Mouse (Mus musculus) kidney, postnatal 10 days (tissue): Measurements from ENCODE around the gene Def6.

Experiments
- DNase-seq: peaks from one replicate; pipeline ENCODE4 v3.0.0; 2021; ENCODE audit warnings: mixed read lengths

Gene Def6

DNA sequence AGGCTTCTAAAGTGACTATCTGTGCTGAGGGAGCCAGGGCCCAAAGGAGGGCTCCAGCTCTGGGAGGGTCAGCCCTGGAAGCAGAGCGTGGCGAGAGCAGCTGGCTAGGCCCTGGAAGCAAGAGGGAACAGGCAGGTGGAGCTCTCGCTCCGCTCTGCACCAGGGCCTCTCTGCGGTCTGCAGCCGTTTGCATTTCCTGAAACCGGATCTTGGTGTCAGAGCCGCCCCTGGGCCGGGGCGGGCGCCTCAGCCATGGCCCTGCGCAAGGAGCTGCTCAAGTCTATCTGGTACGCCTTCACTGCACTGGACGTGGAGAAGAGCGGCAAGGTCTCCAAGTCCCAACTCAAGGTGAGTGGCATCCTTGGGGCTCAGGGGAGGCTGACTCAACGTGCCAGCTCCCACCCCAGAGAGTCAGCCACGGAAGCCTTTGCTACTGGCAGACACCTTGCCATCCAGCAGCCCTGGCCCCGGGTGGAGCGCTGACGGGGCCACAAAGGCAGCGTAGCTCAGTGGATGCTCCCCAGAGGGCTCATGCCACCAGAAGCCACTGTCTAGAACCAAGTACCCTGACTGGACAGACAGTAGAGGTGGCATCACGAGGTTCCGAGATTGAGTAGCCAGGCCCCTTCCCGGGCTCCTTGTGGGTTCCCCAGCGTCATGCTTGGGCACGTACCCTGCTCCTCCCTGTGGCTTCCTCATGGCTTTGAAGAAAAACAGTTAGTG, at the start of gene Def6:
Def6 (plus strand) TSS at position 188 of the 723 bp plus-strand sequence.
- DNase-seq: peak; percentile 89

GRCm38 (mm10) chr17:28160361-28160760, 47.2 kb upstream of the Def6 start:
- no peak for DNase-seq

DNA sequence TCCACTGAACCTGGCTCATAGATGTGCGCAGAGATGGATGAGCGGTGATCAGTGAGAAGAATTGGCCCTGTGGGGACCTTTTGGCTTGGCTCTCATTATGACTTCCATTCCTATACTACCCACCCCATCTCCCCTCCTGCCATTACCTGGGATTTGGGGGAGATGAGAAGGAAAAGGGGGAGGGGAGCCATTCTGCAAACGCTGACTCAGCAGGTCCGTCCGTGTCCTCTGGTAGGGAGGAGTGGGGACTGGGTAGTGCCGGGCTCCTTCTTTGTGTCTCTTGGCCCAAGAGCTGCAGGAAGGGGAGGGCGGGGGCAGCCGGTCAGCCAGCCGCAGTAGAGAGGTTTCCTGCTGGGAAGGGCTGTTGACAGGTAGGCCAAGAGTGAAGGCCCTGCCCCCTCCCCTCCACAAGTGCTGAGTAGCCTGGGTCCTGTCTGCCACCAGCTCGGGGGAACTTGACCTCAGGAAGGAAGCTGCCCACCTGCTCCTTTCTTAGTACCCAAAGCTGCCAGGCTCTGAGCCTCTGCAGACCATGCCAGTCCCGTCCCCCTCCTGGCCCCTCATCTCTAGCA, 46.2 kb upstream of the Def6 start:
- DNase-seq: peak; percentile 58

- DNase-seq: peak; percentile 88
Measured at GRCm38 (mm10) chr17:28163666-28164065, 43.9 kb upstream of the Def6 start.

- DNase-seq: peak; percentile 42
Measured at GRCm38 (mm10) chr17:28170460-28171305, 36.9 kb upstream of the Def6 start.

GRCm38 (mm10) chr17:28172690-28173089, 34.9 kb upstream of the Def6 start:
- no peak for DNase-seq

DNA sequence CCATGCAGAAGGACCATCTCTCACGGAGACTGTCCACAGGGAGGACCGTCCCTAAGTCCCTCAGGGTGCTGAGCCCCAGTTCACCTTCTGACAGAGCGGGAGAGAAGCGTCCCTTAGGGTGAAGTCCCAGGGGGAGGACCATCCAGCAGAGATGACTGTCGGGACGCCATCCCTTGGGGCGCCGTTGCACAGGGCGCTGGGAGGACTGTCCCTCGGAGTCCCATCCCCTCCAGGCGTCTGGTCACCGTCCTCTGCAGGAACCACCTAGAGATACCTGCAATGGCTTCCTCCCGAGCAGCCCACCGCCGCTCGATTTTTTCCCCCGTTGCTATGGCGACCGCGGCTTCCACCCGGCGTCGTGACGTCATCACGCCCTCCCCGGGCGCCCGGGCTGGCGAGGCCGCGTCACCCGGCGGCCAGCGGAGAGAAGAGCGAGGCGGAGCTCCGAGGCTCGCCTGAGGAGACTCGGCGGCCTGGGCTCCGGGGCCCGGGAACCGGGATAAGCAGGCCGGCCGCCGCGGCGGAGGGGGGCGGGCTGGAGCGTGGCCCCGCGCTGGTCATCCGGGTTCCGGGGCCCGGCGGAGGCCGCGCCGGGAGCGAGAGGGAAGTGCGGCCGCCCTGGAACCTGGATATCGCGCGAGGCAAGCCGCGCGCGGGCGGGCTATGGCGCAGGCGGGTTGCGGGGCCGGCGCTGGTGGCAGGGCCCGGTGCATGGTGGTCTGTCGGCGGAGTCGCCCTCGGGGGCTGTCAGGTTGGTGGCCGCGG, 30.6 kb upstream of the Def6 start, which contains the start of gene Zfp523:
Zfp523 (plus strand) TSS at position 355 of the 765 bp plus-strand sequence.
- DNase-seq: peak; percentile 95

- DNase-seq: peak; percentile 81
Measured at GRCm38 (mm10) chr17:28177540-28178046, 30.0 kb upstream of the Def6 start.

DNA sequence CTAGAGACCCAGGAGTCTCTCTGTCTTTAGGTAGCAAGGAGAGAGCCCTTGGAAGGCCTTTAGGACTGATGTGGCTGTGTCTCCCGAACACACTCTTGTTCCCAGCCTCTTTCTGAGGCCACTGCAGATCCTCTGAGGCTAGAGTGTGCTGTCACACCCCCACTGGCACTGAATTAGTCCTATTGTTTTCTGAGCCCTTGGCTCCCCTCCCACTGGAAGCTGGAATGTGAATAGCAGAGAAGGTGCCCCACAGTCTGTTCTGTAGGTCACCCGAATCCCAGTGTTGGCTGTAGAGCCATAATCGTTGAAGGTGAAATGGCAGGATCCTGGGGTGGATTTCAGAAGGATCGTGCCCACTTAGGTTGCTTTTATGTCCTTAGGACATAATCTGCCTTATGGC, 27.2 kb upstream of the Def6 start:
- peak; percentile 44 for DNase-seq

GRCm38 (mm10) chr17:28180783-28181544, 26.6 kb upstream of the Def6 start:
- DNase-seq: no peak

DNA sequence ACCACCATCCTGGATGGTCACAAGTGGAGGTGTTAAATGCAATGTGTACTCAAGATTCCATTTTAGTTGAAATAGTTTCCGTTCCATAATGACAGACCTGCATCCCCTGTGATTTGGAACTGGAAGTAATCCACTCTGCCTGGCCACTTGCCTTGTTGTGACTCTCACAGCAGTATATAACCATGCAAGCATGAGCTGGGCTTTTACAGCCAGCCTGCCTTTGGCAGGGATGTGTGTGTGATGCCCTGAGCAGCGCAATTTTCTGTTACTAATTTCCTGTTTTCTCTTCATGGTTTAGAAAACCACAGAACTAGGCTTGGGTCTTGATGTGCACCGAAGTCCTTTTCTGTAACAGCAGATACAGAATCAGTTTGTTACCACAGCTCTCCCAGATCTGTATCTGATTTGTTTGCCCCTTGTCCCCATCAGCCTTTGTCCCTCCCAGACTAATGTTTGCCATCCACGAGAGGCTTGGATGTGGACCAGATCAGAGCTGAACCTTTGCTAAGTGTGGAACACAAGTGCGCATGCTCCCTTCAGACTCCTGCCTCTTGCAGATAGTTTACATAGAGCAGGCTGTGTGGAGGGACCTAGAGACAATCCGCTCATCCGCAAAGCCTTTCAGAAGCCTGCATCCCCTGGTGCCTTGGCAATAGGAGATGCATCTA, 22.5 kb upstream of the Def6 start:
- no peak for DNase-seq

DNA sequence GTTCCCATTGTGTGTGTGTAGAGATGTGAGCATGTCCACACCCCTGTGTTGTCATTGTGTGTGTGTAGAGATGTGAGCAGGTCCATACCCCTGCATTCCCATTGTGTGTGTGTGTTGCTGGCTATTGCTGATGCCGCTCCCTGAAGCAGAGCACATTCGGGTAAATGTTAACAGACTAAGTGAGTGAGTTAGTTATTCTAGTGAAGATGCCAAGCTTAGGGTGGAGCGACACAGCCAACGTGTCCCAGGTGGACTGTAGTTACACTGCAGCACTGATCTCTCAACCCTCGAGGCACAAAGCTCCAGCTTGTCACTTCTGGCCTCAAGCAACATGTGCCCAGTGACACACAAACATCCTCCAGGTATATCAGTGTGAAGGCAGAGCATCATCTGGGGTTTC, 19.3 kb upstream of the Def6 start:
- DNase-seq: no peak

DNA sequence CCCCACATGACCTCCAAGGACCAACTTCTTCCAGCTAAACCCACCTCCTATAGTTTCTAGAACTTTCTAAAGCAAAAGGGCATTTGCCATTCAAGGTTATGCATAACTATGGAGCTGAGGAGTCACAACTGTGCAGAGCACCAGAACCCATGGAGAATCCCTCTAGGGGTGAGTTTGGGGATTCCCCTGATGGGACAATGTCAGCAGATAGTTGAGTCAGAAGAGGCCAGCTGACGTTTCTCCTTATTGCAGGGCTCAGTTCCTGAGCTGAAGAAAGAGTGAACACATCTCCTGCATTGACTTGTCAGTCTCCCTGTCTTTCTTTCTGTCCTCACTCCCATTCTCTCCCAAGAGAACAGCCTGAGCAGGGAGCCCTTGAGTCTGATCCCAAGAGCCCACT, 14.8 kb upstream of the Def6 start:
- DNase-seq: no peak

GRCm38 (mm10) chr17:28193559-28193958, 14.0 kb upstream of the Def6 start:
- no peak for DNase-seq

- no peak for DNase-seq
Measured at GRCm38 (mm10) chr17:28195033-28195432, 12.5 kb upstream of the Def6 start.

GRCm38 (mm10) chr17:28197646-28198045, 9.9 kb upstream of the Def6 start:
- peak; percentile 50 for DNase-seq

DNA sequence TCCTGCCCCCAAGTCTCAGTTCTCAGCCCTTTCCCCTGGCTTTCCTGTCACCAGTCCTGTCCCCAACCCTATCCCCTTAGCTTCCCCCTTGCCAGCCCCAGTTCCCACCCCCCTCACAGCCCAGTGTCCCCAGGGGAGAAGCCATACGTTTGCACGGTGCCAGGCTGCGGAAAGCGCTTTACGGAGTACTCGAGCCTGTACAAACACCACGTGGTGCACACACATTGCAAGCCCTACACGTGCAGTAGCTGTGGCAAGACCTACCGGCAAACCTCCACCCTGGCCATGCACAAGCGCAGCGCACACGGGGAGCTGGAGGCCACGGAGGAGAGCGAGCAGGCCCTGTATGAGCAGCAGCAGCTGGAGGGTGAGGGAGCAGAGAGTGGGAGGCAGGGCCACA, 5.6 kb upstream of the Def6 start:
- no peak for DNase-seq

DNA sequence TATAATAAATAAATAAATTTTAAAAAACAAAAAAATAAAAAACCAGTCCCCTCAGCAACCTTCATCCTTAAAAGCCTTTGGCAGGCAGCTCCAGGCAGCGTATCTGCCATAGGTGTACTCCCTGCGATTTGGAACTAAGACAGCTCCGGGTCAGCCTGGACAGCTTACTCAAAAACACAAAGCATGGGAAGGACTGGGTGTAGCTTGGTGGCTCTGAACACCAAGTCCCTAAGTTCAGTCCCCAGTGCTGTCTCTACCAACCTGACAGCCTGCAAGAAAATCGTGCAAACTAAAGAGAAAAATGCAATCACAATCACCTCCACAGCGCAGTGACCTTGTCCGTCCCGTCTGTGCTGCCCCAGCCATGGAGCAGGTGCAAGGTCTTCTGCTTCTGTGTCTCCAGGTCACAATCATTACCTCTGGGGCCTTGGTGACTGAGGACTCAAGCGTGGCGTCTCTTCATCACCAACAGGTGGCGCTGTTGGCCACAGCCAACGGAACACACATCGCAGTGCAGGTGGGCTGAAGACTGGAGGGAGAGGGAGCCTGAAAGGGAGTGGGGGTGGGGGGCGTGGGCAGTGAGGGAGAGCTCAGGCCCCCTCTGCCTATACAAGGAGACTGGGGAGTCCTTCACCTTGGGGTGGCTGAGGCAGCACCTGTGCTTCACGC, 3.4 kb upstream of the Def6 start:
- DNase-seq: peak; percentile 66

DNA sequence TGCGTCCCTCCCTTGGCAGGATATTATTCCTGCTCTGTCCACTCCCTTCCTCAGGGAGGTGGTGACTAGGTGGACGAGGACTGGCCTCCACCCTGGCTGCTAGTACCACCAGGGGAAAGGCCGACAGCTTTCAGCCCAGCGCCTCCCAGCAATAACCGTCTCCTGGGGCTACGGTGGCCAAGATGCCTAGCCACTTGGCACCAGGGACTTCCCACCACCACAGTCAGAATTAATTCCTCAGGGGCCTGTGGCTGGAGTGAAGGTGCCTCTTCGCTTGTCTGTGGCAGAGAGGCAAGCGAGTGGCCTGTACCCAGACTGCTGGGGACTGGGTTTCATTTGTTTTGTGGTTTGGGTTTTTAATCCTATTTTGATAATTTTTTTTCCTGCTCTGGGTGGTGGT, 2.1 kb upstream of the Def6 start:
- DNase-seq: no peak

DNA sequence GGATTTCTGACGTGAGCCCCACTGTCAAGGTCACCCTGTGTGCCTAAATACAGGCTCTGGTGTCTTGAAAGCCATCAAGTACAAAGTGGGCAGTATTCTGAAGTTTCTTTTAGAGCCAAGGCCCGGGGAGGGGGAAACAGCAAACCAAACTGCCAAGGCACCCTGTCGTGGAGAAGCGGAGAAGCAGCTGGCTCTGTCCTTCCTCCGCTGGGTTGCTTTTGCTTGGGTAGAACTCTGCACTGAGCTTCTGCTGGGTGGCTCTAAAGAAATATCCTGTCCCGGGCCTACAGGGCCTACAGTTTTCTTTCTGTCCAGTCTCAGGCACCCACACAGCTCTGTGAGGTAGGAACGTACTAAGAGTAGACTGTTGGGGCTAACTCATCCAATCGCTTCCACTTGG, 486 bp upstream of the Def6 start:
- DNase-seq: no peak

GRCm38 (mm10) chr17:28208314-28208612, 685 bp downstream of the Def6 start:
- no peak for DNase-seq
